In genomic region chr6:143714461-143714860, GRCm38 (mm10) we compare ENCODE assay signal across 21 mouse cellular contexts.
DNase-seq lines count a peak whose midpoint lies in the region; TF ChIP-seq lines count a peak whose summit lies in the region.
"Had no signal": no experiment of that assay in that cellular context is flagged by ENCODE, and none has a peak within 500 bp of the region (broad histone marks: within the 10 kb centered on the region; RNA-seq: fewer than 3 reads in every experiment).

No protein-coding gene starts in this region.

- no peak for TF ChIP-seq POLR2A in brain, embryonic 14.5 days (IDR thresholded peaks at IDR 0.05; ENCODE audit: borderline replicate concordance, extremely low read depth, insufficient read depth, insufficient read length, poor library complexity, severe bottlenecking)

- H3K4me3 ChIP-seq in layer of hippocampus, adult 2 months, result no peak overlapping the region
- H3K4me3 ChIP-seq: embryonic facial prominence, embryonic 15.5 days; heart, embryonic 10.5 days; intestine, embryonic 15.5 days; limb, embryonic 15.5 days had no signal

- intact Hi-C loops in gastrocnemius, postnatal 36 days (cut with DNase I), result no loop called here

- peak; percentile 13 for DNase-seq in heart, adult 11 months
- DNase-seq in heart, adult 9 months (ENCODE audit: low spot score in 2 of 2), result no peak
- peak; percentile 12 to 36 for DNase-seq in layer of hippocampus, adult 2 months (ENCODE audit: low spot score in 2 of 2)
- DNase-seq in layer of hippocampus, postnatal 10 days (ENCODE audit: low spot score in 2 of 2), result no peak
- DNase-seq in brain, embryonic 14.5 days (ENCODE audit: low read depth), result peak; percentile 53
- peak; percentile 8 for DNase-seq in layer of hippocampus, adult 9-11 months
- DNase-seq in gastrocnemius, postnatal 36 days, result no peak
- DNase-seq in cerebellum, postnatal 25 days, result no peak
- DNase-seq: adrenal gland, postnatal 25 days; cerebellum, adult 11 months; cerebellum, adult 9-11 months; embryo, embryonic 11 days; gastrocnemius, postnatal 25 days; heart, postnatal 4 days; kidney, postnatal 4 days; lung, embryonic 14.5 days had no signal

- no peak for TF ChIP-seq CTCF in layer of hippocampus, adult 2 months (conservative IDR thresholded peaks at IDR 0.05)
- TF ChIP-seq CTCF in brain, embryonic 14.5 days (IDR thresholded peaks at IDR 0.05; ENCODE audit: borderline replicate concordance, extremely low read depth, insufficient read depth, insufficient read length), result no peak

- no peak overlapping the region for H3K27ac ChIP-seq in layer of hippocampus, adult 2 months
- H3K27ac ChIP-seq: embryonic facial prominence, embryonic 15.5 days; heart, embryonic 10.5 days; intestine, embryonic 15.5 days; limb, embryonic 15.5 days; liver, embryonic 14.5 days had no signal

Comparison
In these comparisons a context has a peak if more than half of its experiments do, and no peak if none do; other contexts are left out.
1. DNase-seq: peak in heart, adult 11 months (single experiment), layer of hippocampus, adult 2 months (2 of 2), brain, embryonic 14.5 days (single experiment) and layer of hippocampus, adult 9-11 months (single experiment); none in heart, adult 9 months (0 of 2), layer of hippocampus, postnatal 10 days (0 of 2), gastrocnemius, postnatal 36 days (0 of 2) and cerebellum, postnatal 25 days (0 of 2).